Mouse (Mus musculus): ENCODE data around the gene Fermt3. TPM values are rescaled to one million over a fixed set of nuclear protein-coding genes. Genes with fewer than 3 reads are reported as not detected.
"Not testable (repeated sequence)": the region's sequence is repeated elsewhere in the genome, so short reads cannot be mapped to it uniquely, and the experiment has no call there.

The Fermt3 gene
- total RNA-seq (2021), result 1 to 10 TPM; 3.6 to 5.4 TPM
- long read RNA-seq, experiment 1, partial matches to known transcripts, result 4 of 13 reads
- long read RNA-seq, experiment 1, other reads (novel, unspliced or antisense), result 6 of 13 reads
- long read RNA-seq, experiment 2, partial matches to known transcripts, result 1 of 13 reads
- long read RNA-seq, experiment 2, other reads (novel, unspliced or antisense), result 10 of 13 reads

- peak in 1 of 2 experiments; percentile 37 for DNase-seq (ENCODE audit: low spot score in 2 of 2)
Measured at GRCm38 (mm10) chr19:7019191-7019590, at the start of gene Fermt3. Fermt3 (minus strand) TSS chr19:7019469.

GRCm38 (mm10) chr19:7068136-7068535 is 48.9 kb upstream of the Fermt3 start:
- peak; percentile 83 to 86 for DNase-seq (ENCODE audit: low spot score in 2 of 2)

GRCm38 (mm10) chr19:7067344-7068050 is 48.2 kb upstream of the Fermt3 start:
- no peak for DNase-seq (ENCODE audit: low spot score in 2 of 2)

GRCm38 (mm10) chr19:7066828-7067342 is 47.6 kb upstream of the Fermt3 start:
- DNase-seq (ENCODE audit: low spot score in 2 of 2), result no peak

- DNase-seq (ENCODE audit: low spot score in 2 of 2), result no peak
Measured at GRCm38 (mm10) chr19:7066034-7066827, 47.0 kb upstream of the Fermt3 start.

- peak; percentile 79 to 89 for DNase-seq (ENCODE audit: low spot score in 2 of 2)
Measured at GRCm38 (mm10) chr19:7064571-7064970, 45.3 kb upstream of the Fermt3 start.

- no peak for DNase-seq (ENCODE audit: low spot score in 2 of 2)
Measured at GRCm38 (mm10) chr19:7062916-7063315, 43.6 kb upstream of the Fermt3 start.

- DNase-seq (ENCODE audit: low spot score in 2 of 2), result no peak
Measured at GRCm38 (mm10) chr19:7062110-7062509, 42.8 kb upstream of the Fermt3 start.

GRCm38 (mm10) chr19:7058541-7058940 is 39.3 kb upstream of the Fermt3 start:
- no peak for DNase-seq (ENCODE audit: low spot score in 2 of 2)

GRCm38 (mm10) chr19:7057722-7058207 is 38.5 kb upstream of the Fermt3 start:
- peak; percentile 56 to 74 for DNase-seq (ENCODE audit: low spot score in 2 of 2)

GRCm38 (mm10) chr19:7057126-7057721 is 38.0 kb upstream of the Fermt3 start:
- no peak for DNase-seq (ENCODE audit: low spot score in 2 of 2)

- DNase-seq (ENCODE audit: low spot score in 2 of 2), result peak; percentile 74 to 79
Measured at GRCm38 (mm10) chr19:7056248-7057087, 37.2 kb upstream of the Fermt3 start, which contains the start of gene Macrod1. Macrod1 (plus strand) TSS chr19:7056810.

- no peak for DNase-seq (ENCODE audit: low spot score in 2 of 2)
Measured at GRCm38 (mm10) chr19:7055173-7055572, 35.9 kb upstream of the Fermt3 start.

GRCm38 (mm10) chr19:7054772-7055171 is 35.5 kb upstream of the Fermt3 start:
- DNase-seq (ENCODE audit: low spot score in 2 of 2), result no peak

GRCm38 (mm10) chr19:7053382-7053781 is 34.1 kb upstream of the Fermt3 start:
- not testable (repeated sequence) for DNase-seq (ENCODE audit: low spot score in 2 of 2)

- DNase-seq (ENCODE audit: low spot score in 2 of 2), result no peak
Measured at GRCm38 (mm10) chr19:7044706-7045105, 25.4 kb upstream of the Fermt3 start.

- no peak for DNase-seq (ENCODE audit: low spot score in 2 of 2)
Measured at GRCm38 (mm10) chr19:7044279-7044678, 25.0 kb upstream of the Fermt3 start.

GRCm38 (mm10) chr19:7041171-7041570 is 21.9 kb upstream of the Fermt3 start:
- DNase-seq (ENCODE audit: low spot score in 2 of 2), result no peak

GRCm38 (mm10) chr19:7040637-7041130 is 21.4 kb upstream of the Fermt3 start:
- DNase-seq (ENCODE audit: low spot score in 2 of 2), result no peak

Data from layer of hippocampus, postnatal 14 days (tissue).